Mouse (Mus musculus) embryo, embryonic 9.5 days (tissue): ENCODE measurements around the gene Oaz3.

Experiments used
- DNase-seq: peaks from one replicate; pipeline ENCODE4 v3.0.0-alpha.2; 2017; ENCODE audit errors: extremely low spot score

Oaz3 gene

DNA sequence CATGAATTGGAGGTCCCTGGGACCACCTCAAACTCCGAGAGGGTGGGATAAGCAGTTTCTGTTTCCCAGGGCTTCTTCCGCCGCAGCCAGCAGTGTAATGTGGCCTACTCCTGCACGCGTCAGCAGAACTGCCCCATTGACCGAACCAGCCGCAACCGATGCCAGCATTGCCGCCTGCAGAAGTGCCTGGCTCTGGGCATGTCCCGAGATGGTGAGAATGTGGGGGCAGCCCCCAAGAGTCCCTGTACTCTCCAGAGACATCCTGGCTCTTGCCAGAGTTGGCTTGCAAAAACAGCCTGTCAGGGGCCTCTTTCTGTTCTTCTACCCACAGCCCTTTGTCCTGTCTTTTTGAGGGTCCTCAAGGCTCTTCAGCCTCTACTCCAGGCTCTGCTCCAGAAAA lies 56.3 kb downstream of the Oaz3 start:
- DNase-seq = no peak

DNA sequence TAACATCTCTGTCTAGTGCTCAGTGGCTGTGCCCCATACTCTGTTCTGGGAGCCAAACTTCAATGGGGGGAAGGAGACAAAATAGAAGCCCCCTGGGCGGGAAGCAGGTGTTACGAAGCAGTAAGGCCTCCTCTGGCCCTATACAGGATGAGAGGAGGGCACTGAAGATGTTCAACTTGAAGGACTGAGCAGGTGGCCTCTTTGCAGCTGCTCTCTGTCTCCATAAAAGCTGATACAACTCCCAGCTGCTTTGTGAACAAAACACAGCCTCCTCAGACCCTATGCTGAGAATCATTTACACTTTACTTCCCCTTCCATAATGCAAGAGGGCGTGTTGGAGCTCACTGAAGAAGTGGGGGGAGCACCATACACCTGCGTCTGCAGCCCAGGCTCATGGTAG lies 57.0 kb downstream of the Oaz3 start:
- DNase-seq = no peak

DNA sequence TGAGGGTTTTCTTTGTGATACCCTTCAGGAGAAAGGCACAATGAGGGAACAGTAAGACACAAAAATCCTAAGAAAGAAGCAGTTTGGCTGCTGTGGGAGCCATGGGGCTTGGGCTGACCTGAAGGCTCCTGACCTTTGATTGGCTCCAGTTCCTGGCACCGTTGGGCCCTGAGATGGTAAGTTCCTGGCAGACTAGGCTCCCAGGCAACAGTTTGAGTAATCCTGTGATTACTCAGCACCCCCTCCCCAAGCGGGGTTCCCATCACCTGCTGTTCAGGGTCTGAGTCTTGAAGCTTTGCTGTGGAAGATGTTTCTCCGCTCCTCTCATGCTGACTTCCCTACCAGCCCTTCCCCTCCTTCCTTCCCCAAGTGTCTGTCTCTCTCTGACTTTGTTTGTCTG lies 60.2 kb downstream of the Oaz3 start:
- DNase-seq = no peak
